ENCODE assay signal across 10 mouse cellular contexts in the genomic region with DNA sequence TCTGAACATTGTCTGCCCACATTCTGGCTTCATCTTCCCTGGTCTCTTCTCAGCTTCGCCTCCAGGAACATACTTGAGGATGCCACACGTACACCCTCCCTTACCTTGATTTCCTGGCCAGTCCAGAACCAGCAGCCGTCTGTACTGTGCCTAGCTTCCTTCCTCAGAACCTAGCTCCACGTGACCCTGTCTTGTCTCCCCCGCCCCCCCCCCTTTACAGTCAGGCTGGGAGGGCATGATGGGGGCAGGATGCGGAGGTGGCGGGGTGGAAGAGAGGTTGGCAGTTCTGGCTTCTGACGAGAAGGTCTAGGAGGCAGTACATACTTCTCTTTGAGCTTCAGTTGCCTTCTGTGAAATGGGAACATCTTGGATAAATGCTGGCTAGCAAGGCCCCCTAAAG. TPM values are rescaled to one million over a fixed set of nuclear protein-coding genes. Genes with fewer than 3 reads are reported as not detected.
DNase-seq lines count a peak whose midpoint lies in the region; ATAC-seq and TF ChIP-seq lines count a peak whose summit lies in the region.
"Had no signal": no experiment of that assay in that cellular context is flagged by ENCODE, and none has a peak within 500 bp of the region (broad histone marks: within the 10 kb centered on the region; RNA-seq: fewer than 3 reads in every experiment).

A gene (minus strand): TSS at position 167 of the 400 bp plus-strand sequence.

- no peak for DNase-seq in lung, adult 2 months
- no peak for DNase-seq in lung, postnatal 4 days
- DNase-seq in lung, postnatal 36 days, result peak; percentile 26
- peak; percentile 88 for DNase-seq in thymus, postnatal 14 days
- no peak for DNase-seq in cerebellum, adult 2 months
- DNase-seq in urinary bladder, postnatal 4 days (ENCODE audit: low spot score in 2 of 2), result no peak
- DNase-seq in forebrain, embryonic 14.5 days (ENCODE audit: low spot score), result no peak
- DNase-seq: kidney, adult 9 months had no signal

- no peak for TF ChIP-seq POLR2A in lung, adult 2 months (IDR thresholded peaks at IDR 0.05; ENCODE audit: borderline replicate concordance, extremely low read depth, low read depth, low read length)
- no peak for TF ChIP-seq POLR2A in cerebellum, adult 2 months (IDR thresholded peaks at IDR 0.05; ENCODE audit: borderline replicate concordance, insufficient read depth, low read length)

- H3K36me3 ChIP-seq in forebrain, embryonic 14.5 days (ENCODE audit: control insufficient read depth, insufficient read depth, low read length), result no peaks in the 10 kb centered on the region
- H3K36me3 ChIP-seq: limb, embryonic 15.5 days had no signal

- H3K4me2 ChIP-seq in forebrain, embryonic 14.5 days (ENCODE audit: low read length), result no peak within 1 kb of the TSS
- H3K4me2 ChIP-seq: limb, embryonic 15.5 days had no signal

- H3K27me3 ChIP-seq in cerebellum, adult 2 months (ENCODE audit: control insufficient read depth, insufficient read depth, low read length), result no peaks in the 10 kb centered on the region; the same call in 1 of the 2 replicates
- 0 out of 2 replicates have a peak, but pooled peaks cover under 1% of the 10 kb centered on the region for H3K27me3 ChIP-seq in forebrain, embryonic 14.5 days (replicated peaks; ENCODE audit: control insufficient read depth, insufficient read depth, low read length)

- H3K4me3 ChIP-seq in lung, adult 2 months (replicated peaks; ENCODE audit: extremely low read depth, low read depth, low read length), result peak within 1 kb of the TSS; percentile 45
- H3K4me3 ChIP-seq in cerebellum, adult 2 months (replicated peaks; ENCODE audit: insufficient read depth, low read depth, low read length), result no peak within 1 kb of the TSS
- no peak within 1 kb of the TSS for H3K4me3 ChIP-seq in forebrain, embryonic 14.5 days (ENCODE audit: low read depth, low read length)
- H3K4me3 ChIP-seq: limb, embryonic 15.5 days had no signal

- no peaks in the 10 kb centered on the region for H3K4me1 ChIP-seq in lung, adult 2 months (ENCODE audit: control insufficient read depth, insufficient read depth, low read length)
- H3K4me1 ChIP-seq in cerebellum, adult 2 months (ENCODE audit: control insufficient read depth, insufficient read depth, low read length), result no peaks in the 10 kb centered on the region
- H3K4me1 ChIP-seq in forebrain, embryonic 14.5 days (ENCODE audit: control insufficient read depth, insufficient read depth, low read length), result no peaks in the 10 kb centered on the region
- H3K4me1 ChIP-seq: limb, embryonic 15.5 days had no signal

- TF ChIP-seq CTCF in lung, adult 2 months (IDR thresholded peaks at IDR 0.05; ENCODE audit: insufficient read depth, low read length), result no peak
- no peak for TF ChIP-seq CTCF in cerebellum, adult 2 months (IDR thresholded peaks at IDR 0.05; ENCODE audit: borderline replicate concordance, insufficient read depth, low read depth, low read length)

- no peak within 1 kb of the TSS for H3K9ac ChIP-seq in forebrain, embryonic 14.5 days (ENCODE audit: low read length)
- H3K9ac ChIP-seq: limb, embryonic 15.5 days had no signal

- 47% methylated on average over 8 of the region's 8 CpGs for WGBS in lung, adult 2 months
- WGBS in cerebellum, adult 2 months, result 69% methylated on average over 8 of the region's 8 CpGs
- 81% methylated on average over 7 of the region's 8 CpGs for WGBS in forebrain, embryonic 14.5 days

- ATAC-seq in common myeloid progenitor, adult 5-6 weeks (replicated peaks; ENCODE audit: low read depth, poor library complexity, severe bottlenecking), result peak; percentile 63
- ATAC-seq in forebrain, embryonic 14.5 days, result no peak

- H3K9me3 ChIP-seq in forebrain, embryonic 14.5 days (replicated peaks; ENCODE audit: control insufficient read depth, low read length), result no peaks in the 10 kb centered on the region
- H3K9me3 ChIP-seq: limb, embryonic 15.5 days had no signal

- H3K27ac ChIP-seq in cerebellum, adult 2 months (ENCODE audit: insufficient read depth, low read length), result no peak within 1 kb of the TSS
- no peak within 1 kb of the TSS for H3K27ac ChIP-seq in forebrain, embryonic 14.5 days (ENCODE audit: low read depth, low read length)
- H3K27ac ChIP-seq: limb, embryonic 15.5 days had no signal

RNA-seq across cellular contexts. Expression of the gene that starts here (rescaled TPM):
- 13.3 and 17.4 TPM in 2 replicates for polyA plus RNA-seq in lung, adult 2 months (2012; rRNA removed)
- total RNA-seq in common myeloid progenitor, adult 5-6 weeks (2017), result 29.6 and 34.9 TPM in 2 replicates
- polyA plus RNA-seq in cerebellum, adult 2 months (2012; rRNA removed), result 0.92 and 1.2 TPM in 2 replicates
- 0.52 and 1.2 TPM in 2 replicates for polyA plus RNA-seq in forebrain, embryonic 14.5 days (2014; fragmentation: Nextera tagmentation; extraction: Ambion mirVana)

Comparison
In these comparisons a context has a peak if more than half of its experiments do, and no peak if none do; other contexts are left out.
1. DNase-seq: peak in lung, postnatal 36 days (single experiment) and thymus, postnatal 14 days (single experiment); none in lung, adult 2 months (single experiment), lung, postnatal 4 days (0 of 2), cerebellum, adult 2 months (0 of 2), urinary bladder, postnatal 4 days (0 of 2) and forebrain, embryonic 14.5 days (single experiment).